Mouse (Mus musculus) liver, postnatal 0 days (tissue): Measurements from ENCODE around the gene Phb.
A peak's percentile ranks its signal among the peaks of the same experiment; 100 is the strongest.

Experiments used
- CTCF ChIP-seq: sonication (generic); IDR thresholded peaks from 2 replicates; pipeline ENCODE4 v1.5.1; 2016; ENCODE audit warnings: antibody characterized with exemption, low read depth
- EP300 ChIP-seq: IDR thresholded peaks from 2 replicates; pipeline ENCODE4 v1.6.1; 2016; ENCODE audit warnings: antibody characterized with exemption, low read depth, mild to moderate bottlenecking

- TF ChIP-seq CTCF (peak; percentile 66), EP300 (no peak)
Measured at GRCm38 (mm10) chr11:95676307-95676706, 9.6 kb downstream of the Phb start.
